Mouse (Mus musculus) megakaryocyte, embryonic 14.5 days (primary cell): ENCODE data around the gene Igsf9.

Experiments used
- FLI1 ChIP-seq: IDR thresholded peaks from 2 replicates; pipeline ENCODE4 v1.6.1; 2012; ENCODE audit warnings: low read length, inconsistent platforms, mixed read lengths
- GATA1 ChIP-seq: IDR thresholded peaks from 3 replicates; pipeline ENCODE4 v1.6.1; 2012; ENCODE audit warnings: mixed read lengths, low read length, inconsistent platforms, borderline replicate concordance

DNA sequence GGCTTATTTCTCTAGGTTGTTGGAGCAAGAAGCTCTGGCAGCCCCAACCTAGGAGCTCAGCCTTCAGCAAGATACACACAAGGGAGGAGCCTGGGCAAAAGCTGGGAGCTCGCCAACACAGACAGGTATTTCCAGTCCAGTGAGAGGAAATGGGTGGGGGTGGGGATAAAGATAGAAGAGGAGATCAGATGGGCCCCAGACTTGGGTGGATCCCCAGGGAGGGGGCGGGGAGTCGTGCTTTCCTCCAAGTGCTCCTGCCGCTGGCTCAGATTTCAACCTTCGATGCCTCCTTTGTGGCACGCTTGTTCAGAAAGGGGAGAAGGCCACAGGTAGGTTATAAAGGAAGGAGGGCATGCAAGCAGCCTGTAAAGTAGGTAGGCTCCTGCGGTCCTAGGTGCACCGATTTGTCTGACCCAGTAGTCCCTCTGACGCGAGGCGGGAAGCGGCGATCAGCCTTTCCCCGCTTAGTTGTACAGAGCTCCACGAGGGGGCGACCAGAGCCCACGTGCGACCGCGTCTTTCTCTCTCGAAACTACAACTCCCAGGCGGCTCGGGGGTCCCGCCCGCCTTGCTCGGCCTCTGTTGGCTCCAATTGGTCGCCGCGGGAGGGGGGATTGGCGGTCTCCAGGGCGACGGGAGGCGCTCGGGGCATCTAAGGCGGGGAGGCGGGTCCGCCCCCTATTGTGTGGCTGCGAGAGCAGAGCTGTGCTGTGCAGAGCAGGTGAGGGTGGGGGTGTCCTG lies at the start of gene Igsf9:
- TF ChIP-seq GATA1 (no peak), FLI1 (no peak)
